Mouse (Mus musculus) lung, embryonic 16.5 days (tissue): Measurements from ENCODE around the gene Slfn1. TPM values are rescaled to one million over a fixed set of nuclear protein-coding genes. Genes with fewer than 3 reads are reported as not detected.
"Not testable (repeated sequence)": the region's sequence is repeated elsewhere in the genome, so short reads cannot be mapped to it uniquely, and the experiment has no call there.

Source experiments
- ATAC-seq: fragments of 200-750 bp; cut with Nextera tagmentation; 2 replicates; pipeline ENCODE4 v1.8.0; 2017; ENCODE audit warnings: low read depth, mild to moderate bottlenecking, moderate library complexity
- H3K27ac ChIP-seq: fragments of 300-500 bp; sonication (generic); 2 replicates; pipeline ENCODE4 v1.5.1; 2014; ENCODE audit warnings: mild to moderate bottlenecking, control low read depth, low read length
- H3K27me3 ChIP-seq: fragments of 300-500 bp; sonication (generic); 2 replicates; pipeline ENCODE4 v1.6.1; 2014; ENCODE audit warnings: low read depth, low read length, mixed read lengths; ENCODE audit not compliant: control insufficient read depth, insufficient read depth
- H3K36me3 ChIP-seq: fragments of 300-500 bp; sonication (generic); 2 replicates; pipeline ENCODE4 v1.6.1; 2014; ENCODE audit warnings: low read length; ENCODE audit not compliant: control insufficient read depth, insufficient read depth
- H3K4me1 ChIP-seq: fragments of 300-500 bp; sonication (generic); replicated peaks from 2 replicates; pipeline ENCODE4 v1.6.1; 2014; ENCODE audit warnings: low read length, mixed read lengths; ENCODE audit not compliant: control insufficient read depth, insufficient read depth
- H3K4me2 ChIP-seq: fragments of 300-500 bp; sonication (generic); 2 replicates; pipeline ENCODE4 v1.6.1; 2014; ENCODE audit warnings: low read depth, low read length, control low read depth
- H3K4me3 ChIP-seq: fragments of 300-500 bp; sonication (generic); 2 replicates; pipeline ENCODE4 v1.5.1; 2014; ENCODE audit warnings: mild to moderate bottlenecking, low read length, control low read depth
- H3K9ac ChIP-seq: fragments of 300-500 bp; sonication (generic); 2 replicates; pipeline ENCODE4 v1.6.1; 2014; ENCODE audit warnings: low read length, control low read depth
- H3K9me3 ChIP-seq: fragments of 300-500 bp; sonication (generic); 2 replicates; pipeline ENCODE4 v1.6.1; 2016; ENCODE audit warnings: low read length; ENCODE audit not compliant: control insufficient read depth
- WGBS: fragments of 180-500 bp; shearing (Covaris S2); extraction: QIAGEN DNeasy Blood & Tissue Kit; methylation state at CpG from one replicate; pipeline ENCODE4 v1.1.7; 2014; 5-methylcytosine and 5-hydroxymethylcytosine counted together
- polyA plus RNA-seq: library from polyadenylated mRNA; unstranded; fragments of >200 nt; fragmentation: Nextera tagmentation; extraction: Ambion mirVana; gene quantifications from 2 replicates; pipeline ENCODE4 v1.2.1, GENCODE M21; 2015

The Slfn1 gene
- polyA plus RNA-seq, 1 experiment from 2014 or later: 0.75 TPM

DNA sequence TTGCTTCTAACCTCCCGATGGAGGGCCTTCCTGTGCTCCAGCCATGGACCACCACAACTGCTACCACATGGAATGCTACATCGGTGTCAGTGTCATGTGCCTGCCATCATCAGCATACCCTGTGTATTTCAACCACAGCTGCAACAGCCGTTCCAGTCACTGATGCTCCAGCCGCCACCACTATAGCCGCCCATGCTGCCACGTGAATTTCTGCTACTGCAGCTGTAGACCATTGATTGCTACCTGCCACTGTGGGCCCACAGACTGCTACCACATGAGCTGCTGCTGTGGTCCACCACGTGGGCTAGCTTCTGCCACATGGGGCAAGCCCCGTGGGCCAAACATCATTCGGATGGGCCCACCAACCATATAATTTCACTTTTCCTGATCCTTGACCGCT lies 31.9 kb upstream of the Slfn1 start:
- no peaks in the 10 kb centered on the region for H3K9me3 ChIP-seq
- H3K4me2 ChIP-seq: no peak overlapping the region
- no peaks in the 10 kb centered on the region for H3K36me3 ChIP-seq
- H3K4me1 ChIP-seq: no peaks in the 10 kb centered on the region
- 87% methylated on average over 10 of the region's 10 CpGs for WGBS
- no peak for ATAC-seq
- no peak overlapping the region for H3K4me3 ChIP-seq
- no peak overlapping the region for H3K9ac ChIP-seq
- no peak overlapping the region for H3K27ac ChIP-seq
- H3K27me3 ChIP-seq: no peaks in the 10 kb centered on the region

DNA sequence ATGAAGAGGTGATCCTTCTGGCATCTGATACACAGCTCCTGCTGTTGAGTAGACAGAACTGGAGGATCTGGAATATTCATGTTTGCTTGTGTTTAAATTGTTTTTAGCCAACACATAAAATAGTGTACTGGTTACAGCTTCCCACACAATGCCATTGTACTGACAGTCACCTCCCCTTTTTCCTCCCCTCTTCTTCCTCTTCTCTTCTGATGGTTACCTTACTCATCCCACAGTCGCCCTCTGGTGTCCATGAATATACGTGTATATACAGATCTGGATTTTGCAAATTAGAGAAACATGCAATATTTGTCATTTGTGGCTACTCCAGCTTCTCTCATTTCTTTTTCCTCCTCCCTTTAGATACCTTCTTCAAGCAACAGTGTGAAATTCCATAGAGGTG lies 1.5 kb upstream of the Slfn1 start:
- H3K4me3 ChIP-seq: no peak overlapping the region
- no peak for ATAC-seq
- no peaks in the 10 kb centered on the region for H3K9me3 ChIP-seq
- H3K4me1 ChIP-seq: no peaks in the 10 kb centered on the region
- WGBS: 23% methylated on average over 2 of the region's 2 CpGs
- H3K36me3 ChIP-seq: no peaks in the 10 kb centered on the region
- H3K27ac ChIP-seq: no peak overlapping the region
- no peak overlapping the region for H3K9ac ChIP-seq
- no peak overlapping the region for H3K4me2 ChIP-seq
- H3K27me3 ChIP-seq: no peaks in the 10 kb centered on the region

DNA sequence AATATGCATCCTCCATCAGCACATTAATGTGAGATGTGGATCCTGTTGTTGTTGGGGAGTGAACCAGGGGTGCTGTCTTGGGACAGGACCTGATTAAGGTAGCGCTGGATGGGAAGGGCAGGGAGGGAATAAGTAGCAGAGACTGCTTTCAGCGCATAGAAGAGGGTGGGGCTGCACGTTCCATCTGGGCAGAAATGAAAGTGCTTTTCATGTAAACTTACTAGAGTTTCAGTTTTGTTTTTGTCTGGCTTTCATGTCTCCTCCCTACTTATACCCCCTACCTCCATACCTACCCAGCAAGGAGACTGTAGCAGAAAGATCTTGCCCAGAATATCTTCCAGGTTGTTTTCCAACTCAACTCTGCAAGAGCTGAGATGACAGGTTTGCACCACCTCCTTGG lies 1.4 kb downstream of the Slfn1 start:
- Histone ChIP-seq H3K4me2 (no peak overlapping the region), H3K9ac (no peak overlapping the region), H3K27me3 (no peaks in the 10 kb centered on the region), H3K4me1 (no peaks in the 10 kb centered on the region), H3K36me3 (no peaks in the 10 kb centered on the region), H3K4me3 (no peak overlapping the region), H3K27ac (no peak overlapping the region), H3K9me3 (no peaks in the 10 kb centered on the region)
- WGBS: 51% methylated on average over 3 of the region's 3 CpGs
- ATAC-seq: no peak

DNA sequence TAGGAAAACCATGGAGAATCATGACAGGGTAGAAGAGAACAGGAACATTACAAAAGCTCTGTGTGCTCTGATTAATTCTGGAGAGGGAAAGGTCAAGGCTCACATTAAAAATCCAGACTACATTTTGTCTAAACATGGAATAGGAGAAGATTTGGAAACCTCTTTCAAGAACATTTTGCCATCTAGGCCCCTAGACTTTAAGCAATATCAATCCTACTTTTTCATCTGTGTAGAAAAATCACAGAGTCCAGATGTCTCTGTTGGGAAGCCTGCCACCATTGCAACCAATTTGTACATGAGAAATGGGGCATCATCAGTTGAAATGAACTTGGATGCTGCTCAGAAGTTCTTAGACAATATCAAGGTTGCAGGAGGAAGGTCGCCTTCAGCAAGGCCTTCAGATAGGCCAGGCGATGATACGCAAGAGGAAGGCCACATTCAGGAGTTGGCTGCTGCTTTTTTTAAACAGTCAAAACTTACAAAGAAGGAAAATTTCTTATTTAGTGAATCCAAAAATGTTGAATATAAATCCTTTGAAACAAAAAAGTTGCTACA lies 4.6 kb downstream of the Slfn1 start:
- WGBS: 93% methylated on average over 3 of the region's 3 CpGs
- H3K9ac ChIP-seq: no peak overlapping the region
- no peak overlapping the region for H3K27ac ChIP-seq
- no peaks in the 10 kb centered on the region for H3K9me3 ChIP-seq
- no peaks in the 10 kb centered on the region for H3K27me3 ChIP-seq
- H3K4me1 ChIP-seq: no peaks in the 10 kb centered on the region
- H3K36me3 ChIP-seq: no peaks in the 10 kb centered on the region
- H3K4me2 ChIP-seq: no peak overlapping the region
- no peak for ATAC-seq
- no peak overlapping the region for H3K4me3 ChIP-seq

DNA sequence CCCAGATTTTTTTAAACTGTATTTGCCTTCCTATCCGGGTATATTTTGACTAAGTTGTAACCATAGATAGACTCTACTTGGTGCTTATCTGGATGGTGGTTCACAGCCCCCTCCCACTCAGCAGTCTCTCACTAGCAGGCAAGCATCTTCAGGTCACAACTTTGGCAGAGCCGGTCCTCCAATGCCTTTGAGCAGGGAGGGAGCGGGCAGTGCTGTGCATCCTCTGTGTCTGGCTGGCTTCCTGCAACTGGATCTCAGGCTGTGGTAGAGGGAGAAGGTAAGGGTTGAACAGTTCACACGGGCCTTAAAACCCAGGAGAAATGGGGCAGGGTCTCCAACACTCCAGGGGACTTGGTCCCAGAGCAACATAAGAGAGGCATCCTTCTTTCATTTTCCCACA lies 6.5 kb downstream of the Slfn1 start:
- Histone ChIP-seq H3K4me1 (no peaks in the 10 kb centered on the region), H3K9ac (no peak overlapping the region), H3K9me3 (no peaks in the 10 kb centered on the region), H3K27me3 (no peaks in the 10 kb centered on the region), H3K27ac (no peak overlapping the region), H3K36me3 (no peaks in the 10 kb centered on the region), H3K4me3 (no peak overlapping the region), H3K4me2 (no peak overlapping the region)
- WGBS: 54% methylated on average over 4 of the region's 4 CpGs
- no peak for ATAC-seq

DNA sequence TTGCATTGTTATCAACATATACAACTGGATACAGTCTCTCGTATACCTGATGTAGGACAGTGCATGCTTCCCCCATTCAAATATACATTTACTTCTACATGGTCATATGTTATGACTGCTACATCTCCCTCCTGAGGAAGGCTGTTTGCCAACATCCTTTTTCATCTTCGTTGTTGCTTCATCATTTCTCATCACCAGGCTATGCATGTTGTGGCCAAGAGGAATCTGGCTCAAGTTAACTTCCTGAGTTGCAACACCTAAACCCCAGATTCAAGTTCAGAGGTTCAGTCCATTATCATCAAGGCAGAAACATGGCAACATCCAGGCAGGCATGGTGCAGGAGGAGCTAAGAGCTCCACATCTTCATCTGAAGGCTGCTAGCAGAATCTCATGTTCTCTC lies 8.3 kb downstream of the Slfn1 start:
- Histone ChIP-seq H3K9ac (no peak overlapping the region), H3K4me1 (no peaks in the 10 kb centered on the region), H3K4me3 (no peak overlapping the region), H3K4me2 (no peak overlapping the region), H3K9me3 (no peaks in the 10 kb centered on the region), H3K27ac (no peak overlapping the region), H3K27me3 (no peaks in the 10 kb centered on the region), H3K36me3 (no peaks in the 10 kb centered on the region)
- ATAC-seq: no peak
- WGBS: 74% methylated on average over 2 of the region's 2 CpGs

DNA sequence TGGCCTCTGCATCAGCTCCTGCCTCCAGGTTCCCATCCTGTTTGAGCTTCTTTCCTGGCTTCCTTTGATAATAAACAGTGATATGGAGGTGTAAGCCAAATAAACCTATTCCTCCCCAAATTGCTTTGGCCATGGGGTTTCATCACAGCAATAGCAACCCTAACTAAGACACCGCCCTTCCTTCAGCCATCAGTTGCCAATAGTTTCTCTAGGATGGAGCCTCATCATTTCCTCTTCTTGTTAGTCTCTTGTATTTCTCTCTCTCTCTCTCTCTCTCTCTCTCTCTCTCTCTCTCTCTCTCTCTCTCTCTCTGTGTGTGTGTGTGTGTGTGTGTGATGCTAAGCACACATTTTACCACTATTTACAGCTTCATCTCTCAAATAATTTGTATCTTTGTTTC lies 9.0 kb downstream of the Slfn1 start:
- not testable (repeated sequence) for H3K9ac ChIP-seq, ATAC-seq, H3K4me1 ChIP-seq, H3K27ac ChIP-seq, H3K4me3 ChIP-seq, H3K9me3 ChIP-seq, H3K36me3 ChIP-seq, H3K27me3 ChIP-seq, H3K4me2 ChIP-seq
- WGBS: 67% methylated on average over 1 of the region's 1 CpGs

DNA sequence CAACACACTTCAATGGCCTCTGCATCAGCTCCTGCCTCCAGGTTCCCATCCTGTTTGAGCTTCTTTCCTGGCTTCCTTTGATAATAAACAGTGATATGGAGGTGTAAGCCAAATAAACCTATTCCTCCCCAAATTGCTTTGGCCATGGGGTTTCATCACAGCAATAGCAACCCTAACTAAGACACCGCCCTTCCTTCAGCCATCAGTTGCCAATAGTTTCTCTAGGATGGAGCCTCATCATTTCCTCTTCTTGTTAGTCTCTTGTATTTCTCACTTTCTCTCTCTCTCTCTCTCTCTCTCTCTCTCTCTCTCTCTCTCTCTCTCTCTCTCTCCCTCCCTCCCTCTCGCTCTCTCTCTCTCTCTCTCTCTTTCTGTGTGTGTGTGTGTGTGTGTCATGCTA lies 20.6 kb downstream of the Slfn1 start:
- not testable (repeated sequence) for H3K4me1 ChIP-seq, H3K9ac ChIP-seq, H3K9me3 ChIP-seq, ATAC-seq, H3K27me3 ChIP-seq, H3K4me3 ChIP-seq, H3K36me3 ChIP-seq, H3K27ac ChIP-seq, H3K4me2 ChIP-seq
- 100% methylated on average over 1 of the region's 2 CpGs for WGBS

DNA sequence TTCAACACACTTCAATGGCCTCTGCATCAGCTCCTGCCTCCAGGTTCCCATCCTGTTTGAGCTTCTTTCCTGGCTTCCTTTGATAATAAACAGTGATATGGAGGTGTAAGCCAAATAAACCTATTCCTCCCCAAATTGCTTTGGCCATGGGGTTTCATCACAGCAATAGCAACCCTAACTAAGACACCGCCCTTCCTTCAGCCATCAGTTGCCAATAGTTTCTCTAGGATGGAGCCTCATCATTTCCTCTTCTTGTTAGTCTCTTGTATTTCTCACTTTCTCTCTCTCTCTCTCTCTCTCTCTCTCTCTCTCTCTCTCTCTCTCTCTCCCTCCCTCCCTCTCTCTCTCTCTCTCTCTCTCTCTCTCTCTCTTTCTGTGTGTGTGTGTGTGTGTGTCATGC lies 32.3 kb downstream of the Slfn1 start:
- H3K4me2 ChIP-seq, H3K4me3 ChIP-seq, H3K9me3 ChIP-seq, H3K27ac ChIP-seq, H3K9ac ChIP-seq, ATAC-seq, H3K4me1 ChIP-seq, H3K27me3 ChIP-seq, H3K36me3 ChIP-seq: not testable (repeated sequence)
- WGBS: no CpG with 5 or more reads among the region's 1 CpGs
